Mouse (Mus musculus) adrenal gland, adult 8-10 months (tissue): ENCODE measurements around the gene Cdh5. TPM values are rescaled to one million over a fixed set of nuclear protein-coding genes. Genes with fewer than 3 reads are reported as not detected.

ENCODE experiments used
- DNase-seq: peaks from one replicate; pipeline ENCODE4 v3.0.0; 2022
- total RNA-seq, 4 experiments: library from RNA; stranded (reverse); gene quantifications; 2 replicates each; pipeline ENCODE4 v1.2.4; 2022

Cdh5 gene
- total RNA-seq, 4 experiments from 2014 or later, result 35.5 to 62.6 (median 44.2) TPM

- DNase-seq, result peak; percentile 62
Observed at GRCm38 (mm10) chr8:104190777-104191468, 89.5 kb downstream of the Cdh5 start.

GRCm38 (mm10) chr8:104191496-104191895 is 90.1 kb downstream of the Cdh5 start:
- peak; percentile 37 for DNase-seq

Other genes with a start within 250 kb of the Cdh5 start
- gene Bean1, start 68.8 kb downstream of the Cdh5 start, total RNA-seq, result 10 to 100 TPM in 1 of 4 experiments, 1 to 10 TPM in 3; 3.3 to 10.8 (median 4.8) TPM
- 100 to 1,000 TPM in 2 of 4 experiments, 10 to 100 TPM in 2; 81.6 to 125 (median 103) TPM for gene Tk2, start 146.9 kb downstream of the Cdh5 start, total RNA-seq
- gene Cklf, start 149.2 kb downstream of the Cdh5 start, total RNA-seq, result 100 to 1,000 TPM in 2 of 4 experiments, 10 to 100 TPM in 2; 71.6 to 149 (median 92.8) TPM
- under 1 TPM; 0.27 to 0.87 (median 0.59) TPM for gene Cmtm2a, start 191.6 kb downstream of the Cdh5 start, total RNA-seq
- under 1 TPM in 2 of 4 experiments, not detected in 2; 0.24 to 0.43 TPM for gene Gm45711, start 208.5 kb downstream of the Cdh5 start, total RNA-seq
- under 1 TPM in 3 of 4 experiments, not detected in 1; 0.24 to 0.40 (median 0.26) TPM for gene Cmtm1, start 208.5 kb downstream of the Cdh5 start, total RNA-seq
- gene Gm11020, start 219.9 kb downstream of the Cdh5 start, total RNA-seq, result not detected
- gene Cmtm2b, start 220.6 kb downstream of the Cdh5 start, total RNA-seq, result 1 to 10 TPM in 1 of 4 experiments, under 1 TPM in 1, not detected in 2; 0.38 to 1.1 TPM
- gene Cmtm3, start 237.8 kb downstream of the Cdh5 start, total RNA-seq, result 100 to 1,000 TPM in 2 of 4 experiments, 10 to 100 TPM in 2; 54.3 to 135 (median 96.8) TPM